Mouse (Mus musculus): ENCODE measurements around the gene Vmn2r80. TPM values are rescaled to one million over a fixed set of nuclear protein-coding genes. Genes with fewer than 3 reads are reported as not detected.

Gene Vmn2r80
- total RNA-seq (2023): not detected

GRCm38 (mm10) chr10:79148469-79148868, at the start of gene Vmn2r80:
TSS of gene Vmn2r80 (plus strand) at chr10:79148769.

Other genes with a start within 250 kb of the Vmn2r80 start
- gene Olfr1354, start 235.6 kb upstream of the Vmn2r80 start, total RNA-seq (2023): not detected
- not detected for gene Olfr8, start 198.1 kb upstream of the Vmn2r80 start, total RNA-seq (2023)
- not detected for gene Olfr1353, start 185.5 kb upstream of the Vmn2r80 start, total RNA-seq (2023)
- gene Olfr1352, start 167.7 kb upstream of the Vmn2r80 start, total RNA-seq (2023): not detected
- gene Olfr1351, start 136.3 kb upstream of the Vmn2r80 start, total RNA-seq (2023): not detected
- gene Olfr57, start 120.0 kb upstream of the Vmn2r80 start, total RNA-seq (2023): not detected
- gene 2610008E11Rik, start 51.2 kb upstream of the Vmn2r80 start, total RNA-seq (2023): 21.3 TPM
- not detected for gene Vmn2r81, start 98.9 kb downstream of the Vmn2r80 start, total RNA-seq (2023)
- not detected for gene Vmn2r82, start 207.8 kb downstream of the Vmn2r80 start, total RNA-seq (2023)